Mouse (Mus musculus) neutrophil, adult 5-6 weeks (primary cell): ENCODE results near the gene Erc2. TPM values are rescaled to one million over a fixed set of nuclear protein-coding genes. Genes with fewer than 3 reads are reported as not detected.
"Not testable (repeated sequence)": the region's sequence is repeated elsewhere in the genome, so short reads cannot be mapped to it uniquely, and the experiment has no call there.

Experiments used
- ATAC-seq: fragments of 151-379, 151-347 bp; 2 replicates; pipeline ENCODE4 v1.8.0; 2017; ENCODE audit warnings: mild to moderate bottlenecking, moderate TSS enrichment; ENCODE audit not compliant: insufficient number of reproducible peaks, poor library complexity, low FRiP score, severe bottlenecking; ENCODE audit errors: extremely low read depth
- total RNA-seq: library from RNA; stranded (forward); fragments of 200-1000 nt; gene quantifications from 2 replicates; pipeline ENCODE4 v1.2.3, GENCODE M21; 2017

Erc2 gene
- not detected in 2 replicates for total RNA-seq

DNA sequence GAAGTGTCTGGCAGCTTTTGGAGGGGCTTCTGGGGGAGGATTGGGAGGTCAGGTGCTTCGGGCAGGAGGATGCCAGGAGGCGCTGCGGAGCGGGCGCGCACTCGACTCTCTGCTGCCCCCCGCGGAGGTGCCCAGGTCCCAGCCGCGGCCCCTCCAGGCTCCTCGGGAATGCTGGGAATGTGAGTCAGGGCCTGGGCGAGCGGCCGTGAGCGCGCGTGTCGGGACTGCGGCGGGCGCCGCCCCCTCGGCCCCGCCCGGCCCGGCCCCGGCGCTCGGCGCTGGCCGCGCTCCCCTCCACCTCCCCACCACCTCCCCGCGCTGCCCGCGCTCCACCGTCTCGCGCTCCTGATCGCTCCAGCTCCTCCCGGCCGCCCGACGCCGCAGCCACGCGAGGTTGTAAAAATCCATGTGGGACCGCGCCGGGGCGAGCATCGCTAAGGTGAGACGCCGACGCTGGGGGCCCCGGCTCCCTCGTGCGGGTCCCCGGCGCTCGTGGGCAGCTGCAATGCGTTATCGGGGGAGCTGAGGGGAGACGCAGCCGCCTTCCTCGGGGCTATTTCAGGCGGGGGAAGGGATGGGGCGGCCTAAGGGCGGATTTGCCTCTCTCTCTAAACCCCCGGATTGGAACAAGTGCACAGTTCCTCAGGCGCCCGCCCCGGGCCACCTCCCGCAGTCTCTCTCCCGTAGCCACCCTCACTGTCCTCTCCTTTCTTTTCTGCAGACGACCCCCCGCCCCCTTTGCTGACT lies at the start of gene Erc2:
Erc2 (plus strand) TSS at position 253 of the 747 bp plus-strand sequence.
- ATAC-seq = no peak

DNA sequence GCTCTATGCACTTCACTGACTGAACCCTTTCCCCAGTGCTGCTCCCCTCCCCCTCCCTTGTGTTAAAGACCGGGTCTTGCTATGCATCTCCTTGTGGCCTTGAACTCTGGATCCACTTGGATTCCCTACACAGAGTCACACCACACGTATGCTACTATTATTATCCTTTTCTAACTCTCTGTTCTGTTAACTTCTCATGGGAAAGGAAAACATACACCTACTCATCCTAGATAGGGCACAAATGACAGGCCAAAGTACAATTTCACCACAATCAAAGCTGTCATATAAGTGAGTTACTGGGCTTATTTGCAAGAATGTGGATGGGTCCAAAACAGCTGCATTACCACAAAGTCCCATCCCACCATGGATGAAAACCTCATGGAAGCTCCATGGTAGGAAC lies 43.8 kb upstream of the Erc2 start:
- ATAC-seq = no peak

DNA sequence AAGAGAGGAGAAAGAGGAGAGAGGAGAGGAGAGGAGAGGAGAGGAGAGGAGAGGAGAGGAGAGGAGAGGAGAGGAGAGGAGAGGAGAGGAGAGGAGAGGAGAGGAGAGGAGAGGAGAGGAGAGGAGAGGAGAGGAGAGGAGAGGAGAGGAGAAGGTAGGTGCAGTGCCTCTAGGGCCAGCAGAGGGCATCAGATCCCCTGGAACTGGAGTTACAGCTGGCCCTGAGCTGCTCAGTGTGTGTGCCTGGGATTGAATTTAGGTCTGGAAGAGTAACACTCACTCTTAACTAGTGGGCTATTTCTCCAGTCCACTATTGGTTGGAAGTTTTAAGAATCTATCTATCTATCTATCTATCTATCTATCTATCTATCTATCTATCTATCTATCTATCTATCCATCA lies 32.6 kb upstream of the Erc2 start:
- not testable (repeated sequence) for ATAC-seq

- ATAC-seq = no peak
These were observed 30.1 kb upstream of the Erc2 start for GRCm38 (mm10) chr14:27592163-27592562.

GRCm38 (mm10) chr14:27596265-27596664 lies 26.0 kb upstream of the Erc2 start:
- ATAC-seq = no peak

- no peak for ATAC-seq
These were observed 20.1 kb upstream of the Erc2 start for GRCm38 (mm10) chr14:27602136-27602535.

- ATAC-seq = no peak
These were observed 14.8 kb upstream of the Erc2 start for GRCm38 (mm10) chr14:27607419-27607818.

- ATAC-seq = no peak
These were observed 8.5 kb upstream of the Erc2 start for GRCm38 (mm10) chr14:27613766-27614165.

- ATAC-seq = no peak
These were observed 4.9 kb upstream of the Erc2 start for GRCm38 (mm10) chr14:27617286-27617685.

DNA sequence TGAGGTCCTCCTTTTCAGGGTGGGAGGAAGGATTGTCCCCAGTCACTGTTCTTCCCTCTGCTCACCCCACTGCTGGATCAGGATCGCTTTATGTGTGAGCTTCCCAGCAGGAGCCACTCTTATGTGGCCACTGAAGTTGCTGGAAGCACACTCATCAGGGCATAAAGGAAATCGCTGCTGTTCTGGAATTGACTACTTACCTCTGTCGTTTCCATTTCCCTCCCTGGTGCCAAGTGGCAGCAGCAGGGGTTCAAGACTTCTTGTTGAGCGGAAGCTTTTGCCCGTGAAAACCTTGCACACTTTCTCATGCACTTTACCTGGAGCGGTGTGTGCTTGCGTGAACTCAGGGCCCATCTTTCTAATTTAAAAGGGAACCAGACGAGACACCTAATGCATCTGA lies 652 bp upstream of the Erc2 start:
- no peak for ATAC-seq

DNA sequence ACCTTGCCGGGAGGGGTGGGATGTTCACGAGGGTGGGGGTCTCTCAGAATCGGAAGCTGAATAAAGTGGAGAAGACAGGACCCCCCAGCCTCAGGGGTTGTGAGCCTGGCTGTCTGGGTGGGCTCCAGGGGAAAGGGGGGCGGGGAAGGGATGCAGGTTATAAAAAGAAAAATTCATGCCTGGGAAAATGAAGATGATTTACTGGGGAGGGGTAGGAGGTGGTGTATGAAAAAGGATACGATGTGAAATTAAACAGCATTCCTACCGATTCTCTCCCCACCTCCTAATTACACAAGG lies 643 bp downstream of the Erc2 start:
- no peak for ATAC-seq

DNA sequence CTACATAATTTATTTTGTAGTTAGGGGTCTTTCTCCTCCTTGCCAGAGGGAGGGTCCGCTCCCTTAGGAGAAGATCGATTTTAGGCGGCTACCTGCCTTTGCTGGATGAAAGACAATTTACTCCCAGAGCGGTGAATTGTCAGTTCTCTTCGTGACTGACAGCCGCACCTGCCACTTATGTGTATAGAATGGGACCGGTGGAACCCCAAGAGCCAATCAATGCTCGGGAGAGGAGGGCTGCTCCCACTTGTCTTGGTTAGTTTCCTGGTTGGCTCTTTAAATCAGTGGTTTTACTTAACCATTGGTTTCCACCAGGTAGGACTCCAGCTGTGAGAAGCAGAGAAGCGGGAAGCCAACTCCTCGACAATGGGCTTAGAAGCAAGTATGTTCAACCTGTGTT lies 1.1 kb downstream of the Erc2 start:
- no peak for ATAC-seq

GRCm38 (mm10) chr14:27628701-27629100 lies 6.5 kb downstream of the Erc2 start:
- no peak for ATAC-seq

DNA sequence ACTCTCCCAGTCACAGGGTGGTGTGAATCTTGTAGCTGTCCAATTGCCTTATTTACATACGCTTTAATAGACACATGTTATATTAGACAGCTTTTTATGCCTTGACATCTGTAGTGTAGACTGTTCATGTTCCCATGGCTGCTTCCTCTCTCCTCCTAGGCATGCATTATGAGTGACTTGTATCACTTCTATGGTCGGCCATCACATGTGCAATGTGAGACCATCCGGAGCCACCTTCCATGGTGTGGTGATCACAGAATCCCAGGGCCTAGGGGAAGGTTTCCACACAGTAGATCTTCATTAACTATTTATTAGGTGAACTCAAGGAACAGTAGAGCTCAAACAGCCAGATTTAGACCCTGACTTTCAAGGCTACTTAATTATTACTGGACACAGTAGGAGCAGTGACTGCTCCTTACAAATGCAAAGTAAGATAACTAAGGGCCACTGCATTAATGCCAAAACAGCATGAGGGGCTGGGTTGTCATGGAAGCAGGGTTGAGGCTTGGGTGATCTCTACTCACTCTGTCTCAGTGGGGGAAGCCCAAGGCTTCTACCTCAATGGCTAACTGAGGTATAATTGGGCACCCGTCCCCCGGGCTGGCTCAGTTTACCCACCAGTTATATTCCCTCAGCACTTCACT lies 7.3 kb downstream of the Erc2 start:
- ATAC-seq = no peak

DNA sequence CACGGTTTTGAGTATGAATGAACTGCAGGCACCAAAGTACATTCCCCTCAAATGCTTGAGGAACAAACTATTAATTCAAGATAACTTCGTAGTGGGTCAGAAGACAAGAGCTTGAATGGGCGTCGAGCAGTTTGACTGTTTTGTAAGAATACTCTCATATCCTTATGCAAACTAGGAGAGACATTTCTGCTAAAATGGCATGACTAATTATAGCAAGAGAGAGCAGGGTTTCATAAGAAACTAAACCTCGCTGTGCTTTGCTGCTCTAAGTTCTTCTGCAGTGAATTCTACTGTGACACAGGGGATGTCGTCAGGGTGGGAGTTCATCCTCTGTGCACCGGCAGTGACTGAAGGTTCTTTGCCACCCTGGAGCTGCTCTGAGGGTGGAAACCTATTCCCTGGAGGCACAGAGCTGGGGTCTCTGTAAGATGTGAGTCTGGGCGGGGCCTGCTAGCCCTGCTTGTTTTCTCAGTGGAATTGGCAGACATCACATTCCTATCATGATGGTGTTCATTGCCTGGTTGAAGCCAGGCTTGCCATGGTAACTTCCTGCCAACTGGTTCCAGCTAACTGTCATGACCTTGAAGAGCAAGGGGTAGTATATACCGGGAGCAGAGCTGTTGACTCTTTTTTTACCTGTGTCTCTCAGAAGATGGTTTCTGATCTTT lies 8.9 kb downstream of the Erc2 start:
- ATAC-seq = no peak

GRCm38 (mm10) chr14:27634761-27635160 lies 12.5 kb downstream of the Erc2 start:
- no peak for ATAC-seq

DNA sequence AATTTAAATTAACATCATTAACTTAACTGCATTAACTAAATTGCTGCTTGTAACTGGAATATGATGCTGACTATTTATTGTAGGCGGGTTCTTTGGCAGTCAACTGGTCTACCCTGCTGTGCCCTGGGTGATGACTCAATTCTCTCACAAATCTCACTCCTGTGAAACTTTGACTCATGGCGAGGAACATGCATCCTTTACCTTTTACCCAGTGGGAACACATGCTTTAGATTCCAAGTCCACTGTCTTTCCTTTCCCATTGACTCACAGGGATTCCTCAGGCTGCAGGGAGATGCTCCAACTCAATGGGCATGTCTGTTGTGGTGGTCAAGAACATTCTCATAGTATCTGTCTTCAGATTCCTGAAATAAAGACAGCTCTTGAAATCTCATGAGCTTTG lies 14.3 kb downstream of the Erc2 start:
- ATAC-seq = no peak

- ATAC-seq = no peak
These were observed 19.2 kb downstream of the Erc2 start for GRCm38 (mm10) chr14:27641382-27641781.

GRCm38 (mm10) chr14:27642981-27643380 lies 20.8 kb downstream of the Erc2 start:
- ATAC-seq = no peak

DNA sequence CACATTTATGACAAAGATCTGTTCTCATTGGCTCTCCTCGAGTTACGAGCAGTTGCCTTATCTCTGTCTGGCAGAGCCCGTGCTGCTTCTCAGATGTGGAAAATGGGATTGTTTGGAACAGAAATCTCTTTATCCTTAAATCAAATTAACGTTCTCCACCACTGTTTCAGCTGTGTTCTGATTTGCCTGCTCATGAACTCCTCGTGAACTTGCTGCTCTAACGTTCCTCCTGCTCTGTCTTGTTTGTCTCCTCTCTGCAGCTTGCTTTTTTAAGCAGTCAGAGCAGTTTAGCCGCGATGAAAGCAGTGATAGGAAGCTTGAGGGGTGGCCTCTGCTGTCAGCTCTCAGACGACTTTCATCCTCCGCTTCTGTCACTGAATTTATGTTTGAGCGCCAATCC lies 32.4 kb downstream of the Erc2 start:
- ATAC-seq = no peak
